Mouse (Mus musculus) liver, embryonic 14.5 days (tissue): ENCODE data around the gene Cfap58. TPM values are rescaled to one million over a fixed set of nuclear protein-coding genes. Genes with fewer than 3 reads are reported as not detected.
A peak's percentile ranks its signal among the peaks of the same experiment; 100 is the strongest.

ENCODE experiments used
- ATAC-seq: fragments of 200-750 bp; cut with Nextera tagmentation; 2 replicates; pipeline ENCODE4 v1.8.0; 2017; ENCODE audit warnings: moderate number of reproducible peaks, mild to moderate bottlenecking, moderate library complexity; ENCODE audit not compliant: insufficient read depth
- DNase-seq, 3 experiments: peaks; one replicate each; pipeline ENCODE4 v3.0.0-alpha.2; 2012 to 2013; ENCODE audit warnings: low read depth in 3 of 3, low spot score in 3 of 3
- H3K27ac ChIP-seq: fragments of 300-500 bp; sonication (generic); 2 replicates; pipeline ENCODE4 v1.5.1; 2014; ENCODE audit warnings: moderate library complexity, mild to moderate bottlenecking, control low read depth, inconsistent platforms
- H3K27me3 ChIP-seq: fragments of 300-500 bp; sonication (generic); 2 replicates; pipeline ENCODE4 v1.6.1; 2014; ENCODE audit warnings: mild to moderate bottlenecking, low read length, moderate library complexity; ENCODE audit not compliant: control insufficient read depth, insufficient read depth
- H3K36me3 ChIP-seq: fragments of 300-500 bp; sonication (generic); replicated peaks from 2 replicates; pipeline ENCODE4 v1.6.1; 2014; ENCODE audit warnings: low read depth; ENCODE audit not compliant: control insufficient read depth, insufficient read depth
- H3K4me1 ChIP-seq, 2 experiments: fragments of 200-500 bp in 1 of 2; fragments of 300-500 bp in 1 of 2; sonication (generic) in 1 of 2; replicated peaks; 2 replicates each; pipeline ENCODE4 v1.6.1; 2012 to 2014; ENCODE audit warnings: antibody characterized with exemption in 1 of 2, inconsistent platforms in 1 of 2, low read length in 1 of 2; ENCODE audit not compliant: control insufficient read depth in 2 of 2, insufficient read depth in 2 of 2
- H3K4me2 ChIP-seq: fragments of 300-500 bp; sonication (generic); 2 replicates; pipeline ENCODE4 v1.6.1; 2014; ENCODE audit warnings: low read depth, mild to moderate bottlenecking, control low read depth, moderate library complexity
- H3K4me3 ChIP-seq, 2 experiments: fragments of 200-500 bp in 1 of 2; fragments of 300-500 bp in 1 of 2; sonication (generic) in 1 of 2; 2 replicates each; pipeline ENCODE4 v1.5.1; 2012 to 2014; ENCODE audit warnings: low read depth in 2 of 2, low read length in 2 of 2, mild to moderate bottlenecking in 2 of 2, control low read depth in 1 of 2, inconsistent platforms in 1 of 2, moderate library complexity in 1 of 2; ENCODE audit not compliant: insufficient read depth in 1 of 2
- H3K9ac ChIP-seq: fragments of 300-500 bp; sonication (generic); replicated peaks from 2 replicates; pipeline ENCODE4 v1.6.1; 2014; ENCODE audit warnings: mild to moderate bottlenecking, control low read depth, moderate library complexity
- H3K9me3 ChIP-seq: fragments of 300-500 bp; sonication (generic); 2 replicates; pipeline ENCODE4 v1.6.1; 2016; ENCODE audit warnings: low read length, mixed read lengths; ENCODE audit not compliant: control insufficient read depth
- CTCF ChIP-seq: IDR thresholded peaks from 2 replicates; pipeline ENCODE4 v1.5.1; 2016; ENCODE audit warnings: antibody characterized with exemption, low read depth, control low read depth
- EP300 ChIP-seq: IDR thresholded peaks from 2 replicates; pipeline ENCODE4 v1.6.1; 2016; ENCODE audit warnings: antibody characterized with exemption, low read depth
- WGBS: fragments of 180-500 bp; shearing (Covaris S2); extraction: QIAGEN DNeasy Blood & Tissue Kit; methylation state at CpG from one replicate; pipeline ENCODE4 v1.1.7; 2014; ENCODE audit not compliant: insufficient replicate concordance; 5-methylcytosine and 5-hydroxymethylcytosine counted together
- polyA plus RNA-seq, 2 experiments: library from polyadenylated mRNA; depleted of rRNA in 1 of 2; stranded (reverse) in 1 of 2; unstranded in 1 of 2; fragments of >200 nt; fragmentation: Nextera tagmentation in 1 of 2; extraction: Ambion mirVana in 1 of 2; gene quantifications; 2 replicates each; pipeline versions ENCODE4 v1.2.1 to v1.2.3; 2012 to 2014

The Cfap58 gene
- polyA plus RNA-seq, 2 experiments = not detected

GRCm38 (mm10) chr19:47915251-47915650 is 22.2 kb upstream of the Cfap58 start:
- H3K27ac ChIP-seq = no peak overlapping the region
- H3K4me3 ChIP-seq = no peak overlapping the region
- H3K36me3 ChIP-seq = no peaks in the 10 kb centered on the region
- H3K4me1 ChIP-seq = peaks cover 16 to 27% of the 10 kb centered on the region in 2 experiments
- no peaks in the 10 kb centered on the region for H3K27me3 ChIP-seq
- TF ChIP-seq EP300 (no peak), CTCF (no peak)
- DNase-seq (no peak), ATAC-seq (no peak)
- H3K4me2 ChIP-seq = no peak overlapping the region
- H3K9ac ChIP-seq = no peak overlapping the region
- WGBS = 73% methylated on average over 4 of the region's 4 CpGs
- no peaks in the 10 kb centered on the region for H3K9me3 ChIP-seq

- H3K36me3 ChIP-seq = no peaks in the 10 kb centered on the region
- H3K9me3 ChIP-seq = no peaks in the 10 kb centered on the region
- H3K4me1 ChIP-seq = peaks cover 10 to 19% of the 10 kb centered on the region in 2 experiments
- H3K27me3 ChIP-seq = no peaks in the 10 kb centered on the region
- TF ChIP-seq CTCF (no peak), EP300 (no peak)
- no peak for DNase-seq
- H3K4me3 ChIP-seq = peak overlapping the region in 1 of 2 experiments; percentile 80; a peak in 1 of 4 replicates
- 70% methylated on average over 4 of the region's 4 CpGs for WGBS
- no peak for ATAC-seq
- H3K27ac ChIP-seq = no peak overlapping the region
- H3K4me2 ChIP-seq = peak overlapping the region; percentile 74
- H3K9ac ChIP-seq = no peak overlapping the region
Measured at GRCm38 (mm10) chr19:47917396-47917795, 20.1 kb upstream of the Cfap58 start.

- no peak for DNase-seq
- H3K9ac ChIP-seq = peak overlapping the region; percentile 88
- TF ChIP-seq EP300 (no peak), CTCF (no peak)
- peak overlapping the region; percentile 74 for H3K4me2 ChIP-seq
- H3K36me3 ChIP-seq = no peaks in the 10 kb centered on the region
- H3K4me1 ChIP-seq = peaks cover 10 to 19% of the 10 kb centered on the region in 2 experiments
- H3K9me3 ChIP-seq = no peaks in the 10 kb centered on the region
- no peak for ATAC-seq
- no peaks in the 10 kb centered on the region for H3K27me3 ChIP-seq
- WGBS = 22% methylated on average over 9 of the region's 9 CpGs
- H3K4me3 ChIP-seq = peak overlapping the region; percentile 75 to 80
- H3K27ac ChIP-seq = no peak overlapping the region
Measured at GRCm38 (mm10) chr19:47918016-47918415, 19.5 kb upstream of the Cfap58 start.

- WGBS = 2% methylated on average over 29 of the region's 29 CpGs
- no peaks in the 10 kb centered on the region for H3K27me3 ChIP-seq
- ATAC-seq (peak; percentile 30), DNase-seq (no peak)
- H3K36me3 ChIP-seq = no peaks in the 10 kb centered on the region
- peak overlapping the region; percentile 75 to 80 for H3K4me3 ChIP-seq
- H3K27ac ChIP-seq = peak overlapping the region; percentile 61
- peak overlapping the region; percentile 88 for H3K9ac ChIP-seq
- no peaks in the 10 kb centered on the region for H3K9me3 ChIP-seq
- TF ChIP-seq EP300 = no peak
- TF ChIP-seq CTCF = no peak
- H3K4me1 ChIP-seq = peaks cover 10 to 19% of the 10 kb centered on the region in 2 experiments
- peak overlapping the region; percentile 74 for H3K4me2 ChIP-seq
Measured at GRCm38 (mm10) chr19:47918455-47919101, 18.9 kb upstream of the Cfap58 start.

- Histone ChIP-seq H3K36me3 (no peaks in the 10 kb centered on the region), H3K9me3 (no peaks in the 10 kb centered on the region), H3K4me2 (peak within 1 kb of the TSS; percentile 74), H3K4me3 (peak within 1 kb of the TSS; percentile 75 to 80), H3K9ac (peak within 1 kb of the TSS; percentile 88), H3K27me3 (no peaks in the 10 kb centered on the region), H3K27ac (peak within 1 kb of the TSS; percentile 61), H3K4me1 (peaks cover 10 to 19% of the 10 kb centered on the region in 2 experiments)
- DNase-seq (peak; percentile 65 to 73 (median 69)), ATAC-seq (peak; percentile 84)
- TF ChIP-seq CTCF (peak; percentile 46), EP300 (peak; percentile 31)
- under 1% methylated on average over 48 of the region's 48 CpGs for WGBS
Measured at GRCm38 (mm10) chr19:47919126-47919965, 18.1 kb upstream of the Cfap58 start, which contains the start of the genes Cfap43 and Itprip. Cfap43 (minus strand) TSS chr19:47919287. Itprip (minus strand) TSS chr19:47919299.
